Mouse (Mus musculus) E14TG2a.4 (cell line): Measurements from ENCODE around the gene Mrpl38.

Experiments
- H3K27me3 ChIP-seq: 2 replicates; pipeline ENCODE4 v1.6.1; 2014; ENCODE audit warnings: low read length, control low read depth; ENCODE audit not compliant: insufficient read depth
- H3K36me3 ChIP-seq: 2 replicates; pipeline ENCODE4 v1.6.1; 2014; ENCODE audit warnings: low read length, control low read depth; ENCODE audit not compliant: insufficient read depth
- H3K4me1 ChIP-seq: replicated peaks from 2 replicates; pipeline ENCODE4 v1.6.1; 2014; ENCODE audit warnings: low read depth, low read length, control low read depth
- H3K4me3 ChIP-seq: replicated peaks from 2 replicates; pipeline ENCODE4 v1.5.1; 2014; ENCODE audit warnings: mild to moderate bottlenecking, low read length
- H3K9me3 ChIP-seq: 2 replicates; pipeline ENCODE4 v1.6.1; 2014; ENCODE audit warnings: low read length, control low read depth
- CTCF ChIP-seq: conservative IDR thresholded peaks from 2 replicates; pipeline ENCODE4 v1.5.1; 2014; ENCODE audit warnings: low read length
- NANOG ChIP-seq: IDR thresholded peaks from 2 replicates; pipeline ENCODE4 v1.6.1; 2014; ENCODE audit warnings: borderline replicate concordance, low read length, mixed read lengths
- POU5F1 ChIP-seq: IDR thresholded peaks from 2 replicates; pipeline ENCODE4 v1.6.1; 2014; ENCODE audit warnings: low read length, borderline replicate concordance

Mrpl38 gene

GRCm38 (mm10) chr11:116086258-116087193 is 52.1 kb downstream of the Mrpl38 start, which contains the start of gene Wbp2:
Wbp2 (minus strand) TSS chr11:116086995.
- peak within 1 kb of the TSS; percentile 76 for H3K4me3 ChIP-seq
- H3K36me3 ChIP-seq = peaks cover 43% of the 10 kb centered on the region
- H3K27me3 ChIP-seq = no peaks in the 10 kb centered on the region
- TF ChIP-seq POU5F1 (no peak), NANOG (no peak), CTCF (no peak)
- no peaks in the 10 kb centered on the region for H3K9me3 ChIP-seq
- H3K4me1 ChIP-seq = peaks cover 58% of the 10 kb centered on the region

GRCm38 (mm10) chr11:116084166-116084565 is 54.5 kb downstream of the Mrpl38 start:
- no peak for TF ChIP-seq POU5F1
- no peak for TF ChIP-seq NANOG
- TF ChIP-seq CTCF = no peak

GRCm38 (mm10) chr11:116083096-116083672 is 55.5 kb downstream of the Mrpl38 start:
- no peak for TF ChIP-seq POU5F1
- no peak for TF ChIP-seq CTCF
- no peak for TF ChIP-seq NANOG

More at GRCm38 (mm10) chr11:116084166-116084565, 54.5 kb downstream of the Mrpl38 start:
- H3K4me1 ChIP-seq = peaks cover 79% of the 10 kb centered on the region
- H3K36me3 ChIP-seq = peaks cover 65% of the 10 kb centered on the region
- H3K4me3 ChIP-seq = no peak overlapping the region
- H3K27me3 ChIP-seq = no peaks in the 10 kb centered on the region
- H3K9me3 ChIP-seq = no peaks in the 10 kb centered on the region

More at GRCm38 (mm10) chr11:116083096-116083672, 55.5 kb downstream of the Mrpl38 start:
- Histone ChIP-seq H3K27me3 (no peaks in the 10 kb centered on the region), H3K4me1 (peaks cover 87% of the 10 kb centered on the region), H3K4me3 (no peak overlapping the region), H3K36me3 (peaks cover 71% of the 10 kb centered on the region), H3K9me3 (no peaks in the 10 kb centered on the region)
